Mouse (Mus musculus) neural tube, embryonic 11.5 days (tissue): ENCODE results near the gene Sec24d. TPM values are rescaled to one million over a fixed set of nuclear protein-coding genes. Genes with fewer than 3 reads are reported as not detected.

Experiments used
- ATAC-seq: fragments of 200-750 bp; cut with Nextera tagmentation; 2 replicates; pipeline ENCODE4 v1.8.0; 2017; ENCODE audit warnings: moderate number of reproducible peaks, mild to moderate bottlenecking, moderate TSS enrichment, moderate library complexity; ENCODE audit not compliant: insufficient read depth, low FRiP score, low TSS enrichment
- DNase-seq: peaks from one replicate; pipeline ENCODE4 v3.0.0-alpha.2; 2015; ENCODE audit warnings: low spot score
- H3K27ac ChIP-seq: fragments of 300-500 bp; sonication (generic); 2 replicates; pipeline ENCODE4 v1.5.1; 2014; ENCODE audit warnings: low read depth, mild to moderate bottlenecking, low read length
- H3K27me3 ChIP-seq: fragments of 300-500 bp; sonication (generic); 2 replicates; pipeline ENCODE4 v1.6.1; 2014; ENCODE audit warnings: mild to moderate bottlenecking, low read length, mixed read lengths; ENCODE audit not compliant: control insufficient read depth, insufficient read depth
- H3K36me3 ChIP-seq: fragments of 300-500 bp; sonication (generic); 2 replicates; pipeline ENCODE4 v1.6.1; 2014; ENCODE audit warnings: mild to moderate bottlenecking, low read length, moderate library complexity, mixed read lengths; ENCODE audit not compliant: control insufficient read depth, insufficient read depth
- H3K4me1 ChIP-seq: fragments of 300-500 bp; sonication (generic); 2 replicates; pipeline ENCODE4 v1.6.1; 2014; ENCODE audit warnings: low read length, mixed read lengths; ENCODE audit not compliant: control insufficient read depth, insufficient read depth
- H3K4me2 ChIP-seq: fragments of 300-500 bp; sonication (generic); 2 replicates; pipeline ENCODE4 v1.6.1; 2014; ENCODE audit warnings: low read depth, mild to moderate bottlenecking, moderate library complexity
- H3K4me3 ChIP-seq: fragments of 300-500 bp; sonication (generic); 2 replicates; pipeline ENCODE4 v1.5.1; 2014; ENCODE audit warnings: low read depth, low read length
- H3K9ac ChIP-seq: fragments of 300-500 bp; sonication (generic); 2 replicates; pipeline ENCODE4 v1.6.1; 2014; ENCODE audit warnings: mild to moderate bottlenecking, low read length
- H3K9me3 ChIP-seq: fragments of 300-500 bp; sonication (generic); 2 replicates; pipeline ENCODE4 v1.6.1; 2016; ENCODE audit warnings: low read length; ENCODE audit not compliant: control insufficient read depth
- WGBS: fragments of 180-500 bp; shearing (Covaris S2); extraction: QIAGEN DNeasy Blood & Tissue Kit; methylation state at CpG from one replicate; pipeline ENCODE4 v1.1.7; 2014; 5-methylcytosine and 5-hydroxymethylcytosine counted together
- polyA plus RNA-seq: library from polyadenylated mRNA; unstranded; fragments of >200 nt; fragmentation: Nextera tagmentation; extraction: Ambion mirVana; gene quantifications from 2 replicates; pipeline ENCODE4 v1.2.1, GENCODE M21; 2014

Gene Sec24d
- polyA plus RNA-seq, 1 experiment from 2014 or later = 28.6 TPM

DNA sequence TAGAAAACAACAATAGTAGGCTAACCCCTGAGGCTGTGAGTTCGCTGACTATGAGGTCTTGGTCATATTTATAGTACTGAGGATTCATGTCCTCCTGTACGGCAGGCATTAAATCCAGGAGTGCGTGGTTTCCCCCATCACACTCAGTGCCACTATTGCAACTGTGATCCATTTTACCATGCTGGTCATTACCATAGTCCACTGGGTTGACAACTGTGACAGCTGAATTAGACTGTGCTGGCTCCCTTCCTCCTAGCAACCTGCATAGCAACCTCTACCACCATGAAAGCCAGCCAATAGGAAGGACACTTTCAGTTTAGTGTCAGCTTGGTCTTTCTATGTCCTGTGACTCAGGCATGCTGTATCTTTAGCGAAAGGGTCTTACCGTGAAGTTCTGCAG is 17.0 kb downstream of the Sec24d start:
- no peak overlapping the region for H3K4me2 ChIP-seq
- H3K4me3 ChIP-seq = no peak overlapping the region
- H3K9me3 ChIP-seq = no peaks in the 10 kb centered on the region
- no peaks in the 10 kb centered on the region for H3K27me3 ChIP-seq
- H3K36me3 ChIP-seq = no peaks in the 10 kb centered on the region; the same call in 1 of the 2 replicates
- no peak overlapping the region for H3K9ac ChIP-seq
- no peak overlapping the region for H3K27ac ChIP-seq
- no peaks in the 10 kb centered on the region for H3K4me1 ChIP-seq
- ATAC-seq (no peak), DNase-seq (no peak)
- 94% methylated on average over 5 of the region's 5 CpGs for WGBS

DNA sequence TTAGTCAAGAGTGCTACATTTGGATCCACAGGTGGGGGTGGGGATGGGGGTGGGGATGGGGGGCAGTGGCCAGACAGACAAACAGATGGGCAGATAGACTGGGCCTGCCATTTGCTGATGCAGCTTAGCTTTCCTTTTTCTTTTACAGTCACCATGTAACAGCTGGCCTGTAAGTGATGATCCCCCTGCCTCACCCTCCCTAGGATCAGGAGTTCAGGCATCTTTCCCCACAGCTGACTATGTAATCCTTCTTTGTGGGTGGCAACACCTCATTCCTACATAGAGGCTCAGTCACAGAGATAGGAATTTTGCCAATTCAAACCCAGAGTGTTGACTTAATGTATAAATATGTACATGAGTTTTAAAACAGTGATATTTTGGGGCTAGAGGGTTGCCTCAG is 18.4 kb downstream of the Sec24d start:
- Histone ChIP-seq H3K36me3 (no peaks in the 10 kb centered on the region; the same call in 1 of the 2 replicates), H3K9me3 (no peaks in the 10 kb centered on the region), H3K4me2 (no peak overlapping the region), H3K4me1 (no peaks in the 10 kb centered on the region), H3K9ac (no peak overlapping the region), H3K27ac (no peak overlapping the region), H3K4me3 (no peak overlapping the region), H3K27me3 (no peaks in the 10 kb centered on the region)
- ATAC-seq = no peak
- no peak for DNase-seq

DNA sequence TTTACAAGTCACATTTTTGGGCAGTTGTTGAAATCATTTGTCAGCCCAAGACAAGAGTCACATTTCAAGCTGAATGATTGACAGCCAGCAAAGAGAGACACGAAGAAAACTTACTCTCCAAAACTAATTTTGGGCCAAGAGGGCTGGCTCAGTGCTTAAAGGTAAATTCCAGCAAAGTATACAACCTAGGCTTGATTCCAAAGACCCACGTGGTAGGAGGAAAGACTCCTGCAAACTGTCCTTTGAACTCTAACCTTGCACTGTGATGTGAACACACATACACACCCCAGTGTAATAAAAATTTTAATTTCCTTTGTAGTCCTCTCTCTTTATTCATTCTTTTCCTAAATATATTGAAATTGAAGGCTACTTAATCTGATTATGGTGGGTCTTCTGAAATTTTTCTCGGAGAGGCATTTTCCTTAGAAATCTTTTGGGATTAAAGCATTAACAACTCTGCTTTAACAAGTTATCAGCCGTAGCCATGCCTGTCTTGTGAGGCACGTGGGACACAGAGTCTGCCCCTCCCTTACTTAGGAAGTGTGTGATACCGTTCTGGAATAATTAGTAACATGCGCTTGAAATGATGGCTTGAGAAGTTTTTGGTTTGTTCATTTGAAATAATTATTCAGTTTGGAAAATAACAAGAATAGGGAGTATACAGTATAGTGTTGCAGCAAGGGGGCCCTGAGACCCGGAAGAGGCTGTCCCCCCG is 21.8 kb downstream of the Sec24d start:
- H3K4me3 ChIP-seq = no peak overlapping the region
- no peaks in the 10 kb centered on the region for H3K4me1 ChIP-seq
- ATAC-seq = no peak
- no peaks in the 10 kb centered on the region for H3K36me3 ChIP-seq
- no peaks in the 10 kb centered on the region for H3K27me3 ChIP-seq
- 57% methylated on average over 9 of the region's 9 CpGs for WGBS
- H3K27ac ChIP-seq = no peak overlapping the region
- H3K9me3 ChIP-seq = no peaks in the 10 kb centered on the region
- DNase-seq = no peak
- no peak overlapping the region for H3K4me2 ChIP-seq
- H3K9ac ChIP-seq = no peak overlapping the region

DNA sequence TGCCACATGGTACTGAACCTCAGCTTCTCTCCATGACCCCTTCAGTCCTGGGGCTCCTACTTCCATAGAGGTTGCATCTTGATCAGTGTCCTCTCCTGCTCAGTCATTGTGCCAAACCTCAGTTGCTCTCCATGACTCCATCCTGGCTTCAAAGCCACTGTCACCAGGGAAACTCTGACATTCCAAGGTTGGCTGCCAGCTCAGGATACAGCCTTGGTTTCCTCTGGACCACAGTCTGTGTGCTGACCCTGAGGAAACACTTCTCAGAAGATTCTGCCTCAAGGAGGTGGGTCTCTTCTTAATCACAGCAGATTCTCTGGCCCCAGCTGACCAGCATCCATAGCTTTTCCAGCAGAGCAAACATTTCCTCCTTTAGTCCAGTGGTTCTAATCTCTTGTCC is 24.4 kb downstream of the Sec24d start:
- no peaks in the 10 kb centered on the region for H3K36me3 ChIP-seq

DNA sequence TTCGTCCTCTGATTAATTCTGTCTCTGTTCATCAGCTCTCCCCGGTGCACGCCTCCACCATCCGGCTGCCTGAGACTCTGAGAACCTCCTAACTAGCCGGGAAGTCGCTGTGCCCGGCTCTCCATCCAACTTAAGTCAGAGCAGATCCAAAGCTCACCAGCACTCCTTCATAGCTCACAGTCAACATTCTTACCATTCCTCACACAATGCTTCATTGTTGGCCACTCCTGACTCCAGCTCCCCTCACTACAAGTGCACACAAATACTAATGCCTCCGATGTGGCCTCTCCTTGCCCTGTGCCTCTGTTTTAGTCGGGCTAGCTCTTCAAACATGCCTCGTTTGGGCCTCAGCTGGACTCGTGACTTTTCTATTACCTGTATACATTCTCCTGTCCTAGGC is 29.4 kb downstream of the Sec24d start:
- no peak for DNase-seq
- no peak overlapping the region for H3K4me2 ChIP-seq
- no peaks in the 10 kb centered on the region for H3K9me3 ChIP-seq
- WGBS = 81% methylated on average over 11 of the region's 11 CpGs
- no peaks in the 10 kb centered on the region for H3K27me3 ChIP-seq
- ATAC-seq = no peak
- no peak overlapping the region for H3K4me3 ChIP-seq
- H3K9ac ChIP-seq = no peak overlapping the region; the same call in 1 of the 2 replicates
- no peaks in the 10 kb centered on the region for H3K4me1 ChIP-seq
- H3K27ac ChIP-seq = no peak overlapping the region
- no peaks in the 10 kb centered on the region for H3K36me3 ChIP-seq

More for the DNA sequence above, 24.4 kb downstream of the Sec24d start:
- Histone ChIP-seq H3K9ac (no peak overlapping the region), H3K9me3 (no peaks in the 10 kb centered on the region), H3K27me3 (no peaks in the 10 kb centered on the region), H3K4me3 (no peak overlapping the region), H3K4me1 (no peaks in the 10 kb centered on the region), H3K4me2 (no peak overlapping the region), H3K27ac (no peak overlapping the region)
- DNase-seq (no peak), ATAC-seq (no peak)

DNA sequence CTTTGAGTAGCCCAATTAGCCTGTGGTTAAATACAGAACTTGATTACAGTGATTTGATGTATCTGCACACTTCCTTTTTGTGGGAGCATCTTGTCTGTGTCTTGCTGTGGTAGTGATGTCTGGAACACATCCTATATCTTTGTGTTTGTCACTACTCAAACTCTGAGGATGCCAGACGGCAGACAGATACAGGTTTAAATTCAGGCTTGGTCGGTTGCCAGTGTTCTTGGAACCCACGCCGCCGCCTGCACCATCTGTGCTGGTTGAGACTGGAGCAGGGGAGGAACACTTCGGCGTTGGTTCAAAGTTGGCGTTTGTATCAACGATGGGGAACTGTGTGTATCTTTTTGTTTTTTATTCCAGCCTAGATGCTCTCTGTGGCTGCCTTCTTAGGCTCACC is 31.0 kb downstream of the Sec24d start:
- Histone ChIP-seq H3K27ac (no peak overlapping the region), H3K4me3 (no peak overlapping the region), H3K4me2 (no peak overlapping the region), H3K27me3 (no peaks in the 10 kb centered on the region), H3K36me3 (no peaks in the 10 kb centered on the region), H3K9ac (no peak overlapping the region), H3K9me3 (no peaks in the 10 kb centered on the region), H3K4me1 (no peaks in the 10 kb centered on the region)
- no peak for ATAC-seq
- DNase-seq = no peak
- WGBS = 90% methylated on average over 9 of the region's 9 CpGs

DNA sequence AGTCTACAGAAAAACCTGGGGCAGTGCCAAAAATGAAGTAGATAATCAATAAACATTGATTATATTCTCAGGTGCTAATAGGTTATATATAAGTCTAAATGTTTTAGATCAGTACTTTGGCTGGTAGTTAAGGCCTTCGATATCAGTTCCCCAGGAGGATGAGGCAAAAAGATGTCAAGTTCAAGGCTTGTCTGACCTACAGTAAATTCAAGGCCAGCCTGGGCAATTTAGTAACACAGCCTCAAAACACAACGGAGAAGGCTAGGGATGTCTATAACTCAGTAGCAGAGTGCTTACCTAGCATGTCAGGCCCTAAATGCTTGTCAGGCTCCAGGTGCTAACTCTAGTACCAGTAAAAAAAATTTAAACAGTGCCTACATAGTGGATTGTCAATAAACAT is 34.3 kb downstream of the Sec24d start:
- Histone ChIP-seq H3K4me1 (no peaks in the 10 kb centered on the region), H3K27me3 (no peaks in the 10 kb centered on the region), H3K36me3 (no peaks in the 10 kb centered on the region), H3K4me3 (no peak overlapping the region), H3K9me3 (no peaks in the 10 kb centered on the region), H3K9ac (no peak overlapping the region), H3K27ac (no peak overlapping the region), H3K4me2 (no peak overlapping the region)
- ATAC-seq (no peak), DNase-seq (no peak)
- 85% methylated on average over 2 of the region's 2 CpGs for WGBS

DNA sequence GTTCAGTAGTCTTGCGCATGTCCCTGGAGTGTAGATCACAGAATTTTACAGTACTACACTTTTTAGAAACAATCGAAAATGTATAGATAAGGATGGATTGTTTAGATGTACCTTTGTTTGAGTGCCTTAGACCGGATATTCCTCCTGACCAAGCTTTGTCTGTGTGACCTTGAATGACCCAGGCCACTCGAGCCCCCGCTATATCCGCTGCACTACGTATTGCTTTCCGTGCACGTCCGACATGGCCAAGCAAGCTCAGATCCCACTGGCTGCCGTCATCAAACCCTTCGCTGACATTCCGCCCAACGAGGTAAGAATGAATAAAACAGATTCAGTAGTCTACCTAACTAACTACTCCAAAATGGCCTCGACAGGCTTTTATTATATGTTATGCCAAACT is 38.4 kb downstream of the Sec24d start:
- Histone ChIP-seq H3K4me1 (no peaks in the 10 kb centered on the region), H3K9me3 (no peaks in the 10 kb centered on the region), H3K36me3 (no peaks in the 10 kb centered on the region), H3K4me2 (no peak overlapping the region), H3K4me3 (no peak overlapping the region), H3K27ac (no peak overlapping the region), H3K27me3 (no peaks in the 10 kb centered on the region), H3K9ac (no peak overlapping the region)
- DNase-seq (no peak), ATAC-seq (no peak)
- 95% methylated on average over 15 of the region's 15 CpGs for WGBS

DNA sequence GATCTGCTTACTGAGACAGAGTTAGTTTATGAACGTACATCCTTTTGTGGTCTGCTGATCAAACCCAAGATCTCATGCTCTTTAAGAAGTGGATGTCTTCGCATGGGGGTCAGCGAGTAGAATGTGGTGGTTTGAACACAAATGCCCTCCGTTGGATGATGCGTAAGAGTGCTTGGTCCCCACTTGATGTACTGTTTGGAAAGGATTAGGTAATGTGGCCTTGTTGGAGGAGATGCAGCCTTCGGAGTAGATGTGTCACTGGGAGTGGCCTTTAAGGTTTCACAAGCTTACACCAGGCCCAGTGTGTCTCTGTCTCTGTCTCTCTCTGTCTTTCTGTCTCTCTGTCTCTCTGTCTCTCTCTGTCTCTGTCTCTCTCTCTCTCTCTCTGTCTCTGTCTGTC is 40.2 kb downstream of the Sec24d start:
- H3K9me3 ChIP-seq = no peaks in the 10 kb centered on the region
- 90% methylated on average over 6 of the region's 6 CpGs for WGBS
- ATAC-seq (no peak), DNase-seq (no peak)
- no peaks in the 10 kb centered on the region for H3K27me3 ChIP-seq
- H3K4me1 ChIP-seq = no peaks in the 10 kb centered on the region
- H3K9ac ChIP-seq = no peak overlapping the region
- no peak overlapping the region for H3K4me3 ChIP-seq
- no peaks in the 10 kb centered on the region for H3K36me3 ChIP-seq
- no peak overlapping the region for H3K27ac ChIP-seq
- no peak overlapping the region for H3K4me2 ChIP-seq
